Mouse (Mus musculus) gastrocnemius, adult 8-10 months (tissue): ENCODE data around the gene Ppp4r2. TPM values are rescaled to one million over a fixed set of nuclear protein-coding genes. Genes with fewer than 3 reads are reported as not detected.
"Not testable (repeated sequence)": the region's sequence is repeated elsewhere in the genome, so short reads cannot be mapped to it uniquely, and the experiment has no call there.

Experiments
- DNase-seq, 2 experiments: peaks; one replicate each; pipeline ENCODE4 v3.0.0; 2022; ENCODE audit warnings: low spot score in 2 of 2
- total RNA-seq, 4 experiments: library from RNA; stranded (reverse); gene quantifications; 2 replicates each; pipeline ENCODE4 v1.2.4; 2022

Gene Ppp4r2
- total RNA-seq, 4 experiments from 2014 or later = 52.5 to 69.6 (median 64.0) TPM

GRCm38 (mm10) chr6:100831188-100831587 is 2.2 kb upstream of the Ppp4r2 start:
- no peak for DNase-seq

DNA sequence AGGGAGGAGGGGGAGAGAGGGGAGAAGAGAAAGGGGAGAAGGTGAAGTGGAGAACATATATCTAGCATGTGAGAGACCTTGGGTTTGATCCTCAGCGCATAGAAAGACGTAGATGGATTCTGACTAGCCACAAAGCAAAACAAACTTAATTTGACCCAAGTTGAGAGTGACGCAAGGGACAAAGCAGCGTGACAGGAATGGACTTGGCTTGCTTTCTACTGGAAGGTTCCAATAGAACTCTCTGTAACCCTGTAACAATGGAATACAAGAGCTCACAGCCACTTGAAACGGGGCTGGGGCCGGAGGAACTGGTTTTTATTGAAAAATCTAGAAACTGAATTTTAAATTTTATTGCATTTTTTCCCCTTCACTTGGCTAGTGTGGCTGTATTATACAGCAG is 1.7 kb upstream of the Ppp4r2 start:
- no peak for DNase-seq

DNA sequence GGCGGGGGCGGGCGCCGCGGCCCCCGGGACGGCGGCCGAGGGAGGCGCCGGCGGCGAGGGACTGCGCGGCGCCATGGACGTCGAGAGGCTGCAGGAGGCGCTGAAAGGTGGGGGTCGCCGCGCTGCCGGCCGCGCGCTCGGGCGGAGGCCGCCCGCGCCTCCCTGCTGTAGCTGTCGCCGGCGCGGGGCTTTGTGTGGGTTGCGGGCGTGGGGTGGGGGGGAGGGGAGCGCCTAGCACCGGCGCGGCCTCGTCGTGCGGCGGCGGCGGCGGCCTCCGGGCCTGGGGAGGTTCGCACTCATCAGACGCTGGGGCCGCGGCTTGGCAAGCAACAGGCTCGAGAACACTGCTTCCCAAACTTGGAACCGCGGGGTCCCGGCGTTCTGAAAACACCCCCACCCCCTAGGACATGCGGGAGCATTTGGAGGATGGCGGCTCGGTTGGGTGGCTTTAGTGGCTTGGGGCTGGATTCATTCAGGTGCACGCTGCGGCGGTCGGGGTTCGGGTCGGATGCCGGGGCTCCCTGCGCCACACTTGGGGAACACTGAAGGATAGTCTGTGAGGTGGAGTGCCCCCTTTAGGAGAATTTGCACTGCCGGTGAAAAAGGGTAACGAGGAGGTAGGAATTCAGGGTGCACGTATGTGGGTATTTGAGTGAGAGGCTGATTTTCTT is 524 bp downstream of the Ppp4r2 start:
- peak; percentile 17 to 19 for DNase-seq

DNA sequence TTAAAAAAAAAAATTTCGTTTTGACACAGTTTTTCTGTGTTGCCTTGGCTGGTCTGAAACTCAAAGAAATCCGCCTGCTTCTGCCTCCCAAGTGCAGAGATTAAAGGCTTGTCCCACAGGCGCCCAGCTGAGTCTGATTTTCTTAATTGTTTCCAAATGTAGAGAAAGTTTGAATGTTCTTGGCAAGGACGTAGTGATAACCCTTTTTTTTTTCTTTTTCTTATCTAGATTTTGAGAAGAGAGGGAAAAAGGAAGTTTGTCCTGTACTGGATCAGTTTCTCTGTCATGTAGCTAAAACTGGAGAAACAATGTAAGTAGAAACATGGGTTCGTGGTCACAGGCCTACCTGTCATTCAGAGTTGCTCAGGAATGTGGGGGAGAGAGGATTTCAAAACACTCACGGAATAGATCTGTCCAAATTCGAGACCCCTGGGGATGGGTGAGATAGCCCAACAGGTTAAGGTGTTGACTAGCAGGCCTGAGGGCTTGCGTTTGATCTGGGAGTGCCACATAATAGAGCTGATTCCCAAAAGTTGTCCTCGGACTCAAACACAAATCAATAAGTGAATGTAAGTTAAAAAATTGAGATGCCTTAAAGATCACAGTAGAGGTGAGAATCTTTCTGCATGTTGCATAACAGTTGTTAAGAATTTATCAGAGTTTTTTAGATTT is 1.2 kb downstream of the Ppp4r2 start:
- DNase-seq = no peak

GRCm38 (mm10) chr6:100845058-100845457 is 11.6 kb downstream of the Ppp4r2 start:
- DNase-seq = no peak

GRCm38 (mm10) chr6:100847264-100847663 is 13.8 kb downstream of the Ppp4r2 start:
- DNase-seq = no peak

- DNase-seq = no peak
These were observed 15.4 kb downstream of the Ppp4r2 start for GRCm38 (mm10) chr6:100848682-100849375.

DNA sequence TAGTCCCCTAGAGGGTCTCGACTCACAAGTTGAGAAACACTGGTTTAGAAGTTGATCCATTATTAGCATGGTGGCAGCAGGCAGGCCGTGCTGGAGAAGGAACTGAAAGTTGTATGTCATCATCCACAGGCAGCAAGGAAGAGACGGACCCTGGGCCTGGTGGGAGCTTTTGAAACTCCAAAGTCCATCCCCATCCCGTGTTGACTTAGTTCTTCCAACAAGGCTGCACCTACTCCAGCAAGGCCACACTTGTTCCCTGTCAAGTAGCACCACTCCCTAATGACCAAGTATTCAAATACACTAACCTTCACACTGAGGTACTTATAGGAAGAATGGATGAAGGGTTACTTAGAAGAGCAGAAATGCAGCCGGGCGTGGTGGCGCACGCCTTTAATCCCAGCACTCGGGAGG is 17.3 kb downstream of the Ppp4r2 start:
- no peak for DNase-seq

DNA sequence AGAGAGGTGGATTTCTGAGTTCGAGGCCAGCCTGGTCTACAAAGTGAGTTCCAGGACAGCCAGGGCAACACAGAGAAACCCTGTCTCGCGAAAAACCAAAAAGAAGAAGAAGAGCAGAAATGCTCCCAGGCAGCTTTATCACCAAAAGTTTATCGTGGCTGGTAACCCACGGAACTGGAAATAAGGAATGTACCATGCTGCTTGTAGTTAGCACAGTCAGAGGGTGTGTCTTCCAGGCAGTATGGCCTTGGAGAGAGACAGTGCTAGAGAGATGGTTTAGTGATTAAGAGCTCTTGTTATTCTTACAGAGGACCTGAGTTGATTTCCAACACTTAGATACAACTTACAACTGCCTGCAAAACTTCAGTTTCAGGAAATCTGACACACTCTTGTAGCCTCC is 17.7 kb downstream of the Ppp4r2 start:
- no peak for DNase-seq

DNA sequence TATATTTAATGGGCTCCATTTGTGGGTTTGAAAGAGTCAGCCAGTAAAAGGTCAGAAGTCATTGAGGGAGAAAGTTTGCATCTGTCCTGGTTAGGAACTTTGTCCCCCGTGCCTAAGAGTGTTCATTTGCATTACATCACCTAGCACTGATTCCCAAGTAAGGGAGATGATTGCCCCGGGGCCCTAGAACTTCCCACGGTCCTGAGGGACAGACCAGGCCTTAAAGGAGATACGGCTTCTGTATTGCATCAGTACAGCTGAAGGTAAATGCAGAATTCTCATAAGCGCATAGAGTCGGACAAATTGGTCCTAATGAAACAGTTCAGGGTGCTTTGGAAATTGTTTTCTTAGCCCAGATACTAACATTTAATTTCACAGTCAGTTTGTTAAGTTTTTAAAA is 31.9 kb downstream of the Ppp4r2 start:
- no peak for DNase-seq

- DNase-seq = not testable (repeated sequence)
These were observed 32.4 kb downstream of the Ppp4r2 start for GRCm38 (mm10) chr6:100865788-100866187.

- not testable (repeated sequence) for DNase-seq
These were observed 32.8 kb downstream of the Ppp4r2 start for GRCm38 (mm10) chr6:100866246-100866645.

DNA sequence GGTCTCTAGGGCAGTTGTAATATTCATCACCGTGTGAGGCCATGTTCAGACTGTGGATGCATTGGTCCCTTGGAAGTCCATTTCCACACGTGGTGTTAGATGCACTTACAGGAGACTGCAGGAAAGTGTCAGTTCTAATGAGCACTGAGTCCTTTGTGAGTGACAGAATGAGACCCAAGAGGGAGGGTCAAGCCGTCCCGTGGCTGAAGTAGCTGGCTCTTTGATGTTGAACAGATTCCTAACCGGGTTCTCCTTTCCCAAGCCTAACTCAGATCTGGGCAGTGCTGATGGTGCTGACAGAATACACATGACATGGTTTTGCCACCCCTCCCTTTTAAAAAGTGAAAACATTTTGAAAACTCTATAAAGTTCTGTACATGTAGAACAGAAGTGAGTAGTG is 35.4 kb downstream of the Ppp4r2 start:
- DNase-seq = no peak

DNA sequence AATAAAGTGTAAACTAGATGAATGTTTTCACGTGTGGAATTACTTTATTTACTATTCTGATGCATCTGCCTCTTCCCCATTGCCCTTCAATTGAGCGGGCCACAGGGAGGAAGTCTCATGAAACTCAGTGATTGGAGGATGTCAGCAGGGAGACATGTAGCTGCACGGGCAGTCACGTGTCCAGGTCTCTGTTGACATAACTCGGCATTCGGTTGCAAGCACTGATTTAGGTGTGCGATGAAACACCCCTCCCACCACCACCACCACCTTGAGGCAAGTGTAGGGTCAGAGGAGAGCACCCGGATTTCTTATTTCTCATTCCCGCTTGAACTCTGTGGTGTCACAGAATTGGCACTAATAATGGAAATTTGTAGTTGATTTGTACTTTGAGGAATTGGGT is 36.5 kb downstream of the Ppp4r2 start:
- DNase-seq = no peak

GRCm38 (mm10) chr6:100873191-100873590 is 39.8 kb downstream of the Ppp4r2 start:
- no peak for DNase-seq

DNA sequence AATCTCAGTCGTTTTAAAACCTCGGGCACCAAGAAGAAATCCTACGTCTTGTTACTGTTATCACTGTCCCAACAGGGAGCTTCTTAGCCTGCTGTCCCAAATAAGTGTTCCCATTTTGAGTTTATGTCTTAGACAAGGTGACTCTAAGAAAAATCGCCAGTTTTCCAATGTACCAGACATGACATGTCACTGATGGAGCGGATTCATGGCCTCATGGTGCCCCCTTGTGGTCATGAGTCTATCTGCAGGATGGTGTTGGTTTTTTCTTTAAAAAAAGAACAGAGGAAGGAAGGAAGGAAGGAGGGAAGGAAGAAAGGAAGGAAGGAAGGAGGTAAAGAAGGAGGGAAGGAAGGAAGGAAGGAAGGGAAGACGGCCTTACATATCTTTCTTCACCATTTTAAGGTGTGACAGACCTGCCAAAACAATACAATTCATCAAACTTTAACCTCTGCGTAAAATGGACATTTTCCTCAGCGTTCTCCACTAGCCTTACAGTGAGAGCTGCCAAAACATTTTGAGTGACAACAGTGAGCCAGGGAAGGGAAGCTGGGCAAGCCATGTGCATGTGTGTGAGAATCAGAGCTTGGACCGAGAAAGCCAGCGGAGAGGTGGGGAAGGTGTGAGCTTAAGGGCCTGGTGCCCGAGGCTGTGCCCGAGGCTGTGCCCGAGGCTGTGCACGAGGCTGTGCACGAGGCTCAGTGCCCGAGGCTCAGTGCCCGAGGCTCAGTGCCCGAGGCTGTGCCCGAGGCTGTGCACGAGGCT is 42.6 kb downstream of the Ppp4r2 start:
- no peak for DNase-seq

DNA sequence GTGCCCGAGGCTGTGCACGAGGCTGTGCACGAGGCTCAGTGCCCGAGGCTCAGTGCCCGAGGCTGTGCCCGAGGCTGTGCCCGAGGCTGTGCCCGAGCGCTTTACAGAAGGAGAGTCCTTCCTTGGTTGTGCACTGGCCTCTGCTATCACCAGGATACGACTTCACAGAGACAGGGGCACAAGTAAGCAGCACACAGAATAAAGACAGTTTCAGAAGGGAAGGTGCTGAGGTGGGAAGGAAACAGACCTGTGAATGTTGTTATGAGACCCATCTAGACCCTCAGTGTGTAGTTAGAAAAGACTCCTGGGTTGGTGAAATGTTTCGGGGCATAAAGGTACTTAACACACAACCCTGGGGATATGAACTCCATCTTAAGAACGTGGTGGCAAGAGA is 43.2 kb downstream of the Ppp4r2 start:
- DNase-seq = no peak

DNA sequence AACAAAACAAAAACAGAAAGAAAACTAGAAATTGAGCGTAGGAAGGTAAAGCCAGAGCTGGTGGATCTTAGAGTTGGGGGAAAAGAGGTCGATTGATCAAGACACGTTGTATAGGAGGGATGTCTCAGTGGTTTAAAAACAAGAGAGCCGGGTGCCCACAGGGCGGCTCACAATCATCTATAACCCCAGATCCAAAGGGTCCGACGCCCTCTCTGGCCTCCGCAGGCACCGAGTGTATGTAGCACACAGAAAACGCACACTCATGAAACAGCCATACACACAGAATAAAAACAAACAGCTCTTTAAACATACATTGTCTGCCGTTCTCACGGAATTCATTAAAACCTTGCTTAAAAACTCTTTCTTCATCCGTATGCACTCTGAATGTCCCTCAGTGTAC is 45.1 kb downstream of the Ppp4r2 start:
- DNase-seq = no peak

DNA sequence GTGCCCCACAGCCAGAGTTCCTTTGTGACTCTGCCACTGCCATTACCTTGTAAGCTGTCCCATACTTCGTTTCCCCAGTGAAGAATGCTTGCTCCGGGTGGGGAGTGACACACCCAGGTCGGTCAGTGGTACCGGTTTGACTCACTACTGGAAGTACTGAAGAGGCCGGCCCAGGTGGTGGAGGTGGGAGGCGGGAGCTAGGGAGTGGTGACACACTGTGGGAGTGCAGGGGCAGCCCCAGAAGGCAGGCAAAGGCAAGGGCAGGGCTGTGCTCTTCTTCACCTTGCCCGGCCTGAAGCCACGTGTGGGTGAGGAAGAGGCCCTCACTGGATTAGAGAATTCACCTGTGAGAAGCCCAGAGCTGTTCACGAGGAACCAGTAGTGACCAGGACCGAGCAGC is 46.2 kb downstream of the Ppp4r2 start:
- no peak for DNase-seq

GRCm38 (mm10) chr6:100881657-100882056 is 48.2 kb downstream of the Ppp4r2 start:
- DNase-seq = no peak

DNA sequence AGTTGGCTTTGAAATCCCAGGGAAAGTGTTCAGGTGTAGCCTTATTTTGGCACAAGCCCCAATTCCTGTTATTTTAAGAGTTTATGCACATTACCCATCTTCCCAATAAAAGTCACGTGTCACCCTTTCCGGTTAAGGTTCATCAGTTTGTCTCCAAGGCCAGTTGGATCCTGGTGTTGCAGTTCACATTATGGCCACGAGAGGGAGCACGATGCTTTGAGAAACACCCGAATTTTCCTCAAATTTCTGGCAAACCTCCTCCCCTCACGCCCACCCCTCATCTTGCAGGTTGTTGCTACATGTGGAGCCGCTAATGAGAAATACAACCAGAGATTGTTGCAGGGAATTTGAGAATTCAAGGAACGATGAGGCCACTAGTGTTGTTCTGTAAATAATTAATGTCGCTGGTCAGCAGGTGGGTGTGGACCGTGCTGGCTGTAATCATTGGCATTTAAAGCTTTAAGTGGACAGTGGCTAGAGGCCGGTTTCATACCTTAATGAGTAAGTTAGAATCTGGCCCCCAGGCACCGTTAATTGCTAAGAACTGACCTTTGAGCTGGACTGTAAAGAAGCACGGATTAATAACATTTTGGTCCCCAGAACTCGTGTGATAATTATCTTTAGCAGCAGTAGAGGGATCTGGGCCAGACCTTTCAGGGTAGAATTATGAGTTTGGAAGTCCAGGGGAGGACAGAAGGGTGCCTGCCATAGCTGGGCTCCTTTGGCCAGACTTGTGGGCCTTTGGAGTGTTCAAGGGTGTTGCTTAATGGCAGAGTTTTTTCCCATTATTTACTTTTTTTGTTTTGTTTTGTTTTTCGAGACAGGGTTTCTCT is 49.2 kb downstream of the Ppp4r2 start:
- DNase-seq = peak; percentile 26 to 35
